Mouse (Mus musculus) kidney, embryonic 14.5 days (tissue): ENCODE measurements around the gene Isg20l2. TPM values are rescaled to one million over a fixed set of nuclear protein-coding genes. Genes with fewer than 3 reads are reported as not detected.

ENCODE experiments used
- ATAC-seq: fragments of 200-750 bp; cut with Nextera tagmentation; 2 replicates; pipeline ENCODE4 v1.8.0; 2017; ENCODE audit warnings: moderate number of reproducible peaks, mild to moderate bottlenecking, moderate TSS enrichment, moderate library complexity; ENCODE audit not compliant: low FRiP score, low TSS enrichment
- H3K27ac ChIP-seq: fragments of 300-500 bp; sonication (generic); 2 replicates; pipeline ENCODE4 v1.5.1; 2014; ENCODE audit warnings: low read depth, mild to moderate bottlenecking, low read length, moderate library complexity, mixed read lengths
- H3K27me3 ChIP-seq: fragments of 300-500 bp; sonication (generic); 2 replicates; pipeline ENCODE4 v1.6.1; 2014; ENCODE audit warnings: mild to moderate bottlenecking, low read length; ENCODE audit not compliant: control insufficient read depth, insufficient read depth
- H3K36me3 ChIP-seq: fragments of 300-500 bp; sonication (generic); 2 replicates; pipeline ENCODE4 v1.6.1; 2014; ENCODE audit warnings: low read length, mixed read lengths; ENCODE audit not compliant: control insufficient read depth, insufficient read depth
- H3K4me1 ChIP-seq: fragments of 300-500 bp; sonication (generic); 2 replicates; pipeline ENCODE4 v1.6.1; 2014; ENCODE audit warnings: low read length, mixed read lengths; ENCODE audit not compliant: control insufficient read depth, insufficient read depth
- H3K4me2 ChIP-seq: fragments of 300-500 bp; sonication (generic); replicated peaks from 2 replicates; pipeline ENCODE4 v1.6.1; 2014; ENCODE audit warnings: low read depth, mild to moderate bottlenecking, low read length
- H3K4me3 ChIP-seq: fragments of 300-500 bp; sonication (generic); 2 replicates; pipeline ENCODE4 v1.5.1; 2014; ENCODE audit warnings: mild to moderate bottlenecking, low read length
- H3K9ac ChIP-seq: fragments of 300-500 bp; sonication (generic); 2 replicates; pipeline ENCODE4 v1.6.1; 2014; ENCODE audit warnings: low read depth, mild to moderate bottlenecking, low read length, moderate library complexity
- H3K9me3 ChIP-seq: fragments of 300-500 bp; sonication (generic); 2 replicates; pipeline ENCODE4 v1.6.1; 2016; ENCODE audit warnings: low read length; ENCODE audit not compliant: control insufficient read depth
- WGBS: fragments of 180-500 bp; shearing (Covaris S2); extraction: QIAGEN DNeasy Blood & Tissue Kit; methylation state at CpG from one replicate; pipeline ENCODE4 v1.1.7; 2014; 5-methylcytosine and 5-hydroxymethylcytosine counted together
- polyA plus RNA-seq: library from polyadenylated mRNA; unstranded; fragments of >200 nt; fragmentation: Nextera tagmentation; extraction: Ambion mirVana; gene quantifications from 2 replicates; pipeline ENCODE4 v1.2.1, GENCODE M21; 2014

The Isg20l2 gene
- polyA plus RNA-seq, 1 experiment from 2014 or later = 45.5 TPM

- Histone ChIP-seq H3K9me3 (no peaks in the 10 kb centered on the region), H3K9ac (no peak overlapping the region), H3K4me1 (peaks cover 25% of the 10 kb centered on the region), H3K27me3 (no peaks in the 10 kb centered on the region), H3K27ac (peak overlapping the region; percentile 97), H3K4me2 (no peak overlapping the region), H3K4me3 (no peak overlapping the region), H3K36me3 (no peaks in the 10 kb centered on the region)
- ATAC-seq = no peak
- 38% methylated on average over 1 of the region's 1 CpGs for WGBS
Observed at GRCm38 (mm10) chr3:87958967-87959366, 28.9 kb downstream of the Isg20l2 start.

GRCm38 (mm10) chr3:87959371-87959770 lies 29.3 kb downstream of the Isg20l2 start:
- WGBS = 68% methylated on average over 7 of the region's 7 CpGs
- H3K36me3 ChIP-seq = no peaks in the 10 kb centered on the region
- no peak overlapping the region for H3K9ac ChIP-seq
- no peaks in the 10 kb centered on the region for H3K27me3 ChIP-seq
- no peaks in the 10 kb centered on the region for H3K9me3 ChIP-seq
- H3K4me1 ChIP-seq = peaks cover 25% of the 10 kb centered on the region
- H3K4me3 ChIP-seq = no peak overlapping the region
- no peak overlapping the region for H3K4me2 ChIP-seq
- H3K27ac ChIP-seq = peak overlapping the region; percentile 97; the same call in 1 of the 2 replicates
- ATAC-seq = no peak

GRCm38 (mm10) chr3:87960191-87960585 lies 30.1 kb downstream of the Isg20l2 start:
- Histone ChIP-seq H3K27ac (peak overlapping the region; percentile 97), H3K4me1 (peaks cover 25% of the 10 kb centered on the region), H3K9me3 (no peaks in the 10 kb centered on the region), H3K27me3 (no peaks in the 10 kb centered on the region), H3K36me3 (no peaks in the 10 kb centered on the region), H3K9ac (peak overlapping the region; percentile 75), H3K4me2 (peak overlapping the region; percentile 79), H3K4me3 (peak overlapping the region; percentile 46)
- ATAC-seq = no peak
- WGBS = 12% methylated on average over 10 of the region's 10 CpGs

GRCm38 (mm10) chr3:87960586-87961191 lies 30.6 kb downstream of the Isg20l2 start:
- no peaks in the 10 kb centered on the region for H3K36me3 ChIP-seq
- H3K9ac ChIP-seq = peak overlapping the region; percentile 75
- H3K27ac ChIP-seq = peak overlapping the region; percentile 97
- H3K4me3 ChIP-seq = peak overlapping the region; percentile 46
- no peaks in the 10 kb centered on the region for H3K27me3 ChIP-seq
- H3K4me1 ChIP-seq = peaks cover 25% of the 10 kb centered on the region
- ATAC-seq = peak; percentile 97
- H3K9me3 ChIP-seq = no peaks in the 10 kb centered on the region
- H3K4me2 ChIP-seq = peak overlapping the region; percentile 79
- WGBS = under 1% methylated on average over 27 of the region's 27 CpGs

- Histone ChIP-seq H3K36me3 (peaks cover 7% of the 10 kb centered on the region), H3K9me3 (no peaks in the 10 kb centered on the region), H3K27me3 (no peaks in the 10 kb centered on the region; the same call in 1 of the 2 replicates), H3K9ac (peak overlapping the region; percentile 82; the same call in 1 of the 2 replicates), H3K4me2 (peak overlapping the region; percentile 96), H3K4me1 (peaks cover 38% of the 10 kb centered on the region), H3K4me3 (peak overlapping the region; percentile 71), H3K27ac (peak overlapping the region; percentile 75)
- peak; percentile 22 for ATAC-seq
- WGBS = 1% methylated on average over 21 of the region's 21 CpGs
Observed at GRCm38 (mm10) chr3:87970184-87970938, 40.2 kb downstream of the Isg20l2 start.

GRCm38 (mm10) chr3:87970939-87971488 lies 40.9 kb downstream of the Isg20l2 start, which contains the start of gene Nes:
TSS of gene Nes (plus strand) at chr3:87971078.
- peak within 1 kb of the TSS; percentile 82 for H3K9ac ChIP-seq
- H3K9me3 ChIP-seq = no peaks in the 10 kb centered on the region
- peak within 1 kb of the TSS; percentile 75 for H3K27ac ChIP-seq
- peak; percentile 78 for ATAC-seq
- H3K4me2 ChIP-seq = peak within 1 kb of the TSS; percentile 96
- peak within 1 kb of the TSS; percentile 71 for H3K4me3 ChIP-seq
- H3K27me3 ChIP-seq = no peaks in the 10 kb centered on the region; the same call in 1 of the 2 replicates
- peaks cover 13% of the 10 kb centered on the region for H3K36me3 ChIP-seq
- peaks cover 38% of the 10 kb centered on the region for H3K4me1 ChIP-seq
- WGBS = under 1% methylated on average over 44 of the region's 44 CpGs

GRCm38 (mm10) chr3:87971489-87972202 lies 41.5 kb downstream of the Isg20l2 start:
- Histone ChIP-seq H3K9ac (peak overlapping the region; percentile 82), H3K27ac (peak overlapping the region; percentile 75), H3K27me3 (no peaks in the 10 kb centered on the region; the same call in 1 of the 2 replicates), H3K4me1 (peaks cover 38% of the 10 kb centered on the region), H3K4me2 (peak overlapping the region; percentile 96), H3K9me3 (no peaks in the 10 kb centered on the region), H3K4me3 (peak overlapping the region; percentile 71), H3K36me3 (peaks cover 16% of the 10 kb centered on the region)
- under 1% methylated on average over 60 of the region's 60 CpGs for WGBS
- ATAC-seq = peak; percentile 21; the same call in 1 of the 2 replicates

- H3K9ac ChIP-seq = peak overlapping the region; percentile 82
- peak overlapping the region; percentile 48; the same call in 1 of the 2 replicates for H3K27ac ChIP-seq
- peaks cover 38% of the 10 kb centered on the region for H3K4me1 ChIP-seq
- H3K9me3 ChIP-seq = no peaks in the 10 kb centered on the region
- H3K4me3 ChIP-seq = peak overlapping the region; percentile 71
- peaks cover 16% of the 10 kb centered on the region for H3K36me3 ChIP-seq
- peak overlapping the region; percentile 96 for H3K4me2 ChIP-seq
- 6% methylated on average over 8 of the region's 8 CpGs for WGBS
- H3K27me3 ChIP-seq = no peaks in the 10 kb centered on the region; the same call in 1 of the 2 replicates
- ATAC-seq = peak; percentile 13; the same call in 1 of the 2 replicates
Observed at GRCm38 (mm10) chr3:87972203-87972664, 42.1 kb downstream of the Isg20l2 start.
